Mouse (Mus musculus): ENCODE measurements at regions not wholly inside any gene's neighbourhood (a gene's known extent, or its start where the extent isn't known, plus 50 kb on each side); places are given as distances from the start of the nearest gene placed in this dataset.

GRCm38 (mm10) chr4:127736151-127736550 lies 234.6 kb downstream of the CK137956 start:
- TF ChIP-seq CTCF (IDR thresholded peaks at IDR 0.05; ENCODE audit: control insufficient read depth, insufficient read depth, low read length), result no peak
- no peak for TF ChIP-seq POLR2A (IDR thresholded peaks at IDR 0.05; ENCODE audit: borderline replicate concordance, control insufficient read depth, low read depth, low read length)

Measured in bone marrow, adult 2 months (tissue).